Mouse (Mus musculus) adrenal gland, postnatal 25 days (tissue): ENCODE data around the gene Hmox1. TPM values are rescaled to one million over a fixed set of nuclear protein-coding genes. Genes with fewer than 3 reads are reported as not detected.

Experiments used
- DNase-seq: peaks from one replicate; pipeline ENCODE4 v3.0.0; 2021; ENCODE audit warnings: mixed read lengths
- long read RNA-seq: library from polyadenylated mRNA; stranded (forward); transcript quantifications from one replicate; pipeline ENCODE4 v2.0.0, GENCODE M21; 2021
- total RNA-seq: library from RNA; stranded (reverse); gene quantifications from 2 replicates; pipeline ENCODE4 v1.2.3, GENCODE M21; 2021

Hmox1 gene
- total RNA-seq, result 26.3 and 44.3 TPM in 2 replicates
- long read RNA-seq, transcript Hmox1-201 (5 exons, 1,569 nt), result major isoform, 10 of 19 reads
- long read RNA-seq, partial matches to known transcripts, result 8 of 19 reads
- long read RNA-seq, other reads (novel, unspliced or antisense), result 1 of 19 reads

DNA sequence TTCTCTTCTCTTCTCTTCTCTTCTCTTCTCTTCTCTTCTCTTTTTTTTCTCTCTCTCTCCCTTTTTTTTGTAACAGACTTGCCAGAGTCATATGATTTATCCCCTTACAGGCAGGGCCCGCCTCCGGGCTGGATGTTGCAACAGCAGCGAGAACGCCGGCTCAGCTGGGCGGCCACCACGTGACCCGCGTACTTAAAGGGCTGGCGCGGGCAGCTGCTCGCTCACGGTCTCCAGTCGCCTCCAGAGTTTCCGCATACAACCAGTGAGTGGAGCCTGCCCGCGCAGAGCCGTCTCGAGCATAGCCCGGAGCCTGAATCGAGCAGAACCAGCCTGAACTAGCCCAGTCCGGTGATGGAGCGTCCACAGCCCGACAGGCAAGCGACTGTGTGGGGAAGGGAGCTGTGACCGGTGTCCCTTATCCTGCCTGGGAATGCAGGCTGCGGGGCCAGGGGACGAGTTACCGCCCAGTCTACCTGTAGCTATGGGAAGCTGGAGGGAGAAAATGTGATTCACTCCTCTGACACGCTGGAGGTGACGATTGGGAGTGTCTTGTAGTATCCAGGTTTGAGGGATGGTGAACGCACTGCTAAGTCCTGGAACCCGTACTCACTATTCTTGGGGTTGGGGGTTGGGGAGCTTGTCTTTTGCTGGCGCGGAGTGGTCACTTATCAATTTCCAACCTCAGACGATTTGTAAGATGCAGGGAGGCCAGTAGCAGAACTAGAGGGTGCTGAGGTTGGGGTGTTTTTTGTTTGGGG is at the start of gene Hmox1:
Hmox1 (plus strand) TSS at position 223 of the 758 bp plus-strand sequence.
- peak; percentile 94 for DNase-seq

DNA sequence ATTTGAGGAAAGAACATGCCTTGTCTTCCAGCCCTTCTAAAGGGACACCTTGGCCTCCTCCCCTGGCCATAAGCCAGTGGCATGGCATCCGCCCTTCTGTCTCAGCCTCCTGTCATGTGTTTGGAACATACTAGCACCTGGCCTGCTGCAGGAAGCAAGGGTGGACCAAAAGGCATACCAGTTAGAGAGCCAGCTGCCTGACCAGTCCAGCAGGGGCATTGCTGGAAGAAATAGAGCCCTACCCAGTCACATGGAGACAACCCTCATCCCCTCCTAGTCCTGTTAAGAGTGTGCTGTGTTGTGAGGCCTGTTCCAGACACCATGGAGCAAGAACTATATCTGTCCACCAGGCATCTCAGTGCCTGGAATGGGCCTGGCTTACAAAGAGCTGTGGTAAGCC is 47.1 kb upstream of the Hmox1 start:
- no peak for DNase-seq

DNA sequence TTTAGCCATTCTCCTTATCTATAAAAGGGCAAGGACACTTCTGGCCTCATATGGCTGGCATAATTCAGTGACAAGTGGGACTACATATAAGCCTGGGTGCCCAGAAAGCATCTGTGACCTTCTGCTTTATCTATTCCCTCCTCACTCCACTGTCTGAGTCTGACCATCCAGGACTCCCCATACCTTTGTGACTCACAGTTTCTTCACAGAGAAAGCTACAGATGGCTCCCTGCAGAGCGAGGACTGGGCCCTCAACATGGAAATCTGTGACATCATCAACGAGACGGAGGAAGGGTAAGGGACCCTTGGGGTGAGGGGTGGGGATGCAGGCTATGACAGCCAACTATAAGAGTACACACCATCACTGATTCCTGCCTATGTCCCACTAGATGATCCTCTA is 45.6 kb upstream of the Hmox1 start:
- DNase-seq, result no peak

DNA sequence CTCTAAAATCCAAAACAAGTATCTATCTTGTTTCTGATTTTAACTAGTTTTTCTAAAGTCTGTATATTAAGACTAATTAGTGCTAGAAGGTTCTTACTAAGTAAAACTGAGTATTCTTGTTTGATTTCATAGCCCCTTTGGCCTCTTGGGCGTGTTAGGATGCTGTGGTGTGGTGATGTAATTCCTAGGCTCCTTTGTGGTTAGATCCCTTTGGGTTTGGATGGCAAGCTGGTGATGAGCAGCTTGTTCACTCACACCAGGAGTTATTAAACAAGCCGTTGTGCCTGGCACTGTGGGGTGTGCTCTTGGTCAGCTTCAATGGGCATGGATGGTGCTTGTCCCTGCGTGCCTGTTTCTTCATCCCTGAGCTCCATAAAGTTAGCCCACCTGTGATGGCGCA is 40.1 kb upstream of the Hmox1 start:
- no peak for DNase-seq

DNA sequence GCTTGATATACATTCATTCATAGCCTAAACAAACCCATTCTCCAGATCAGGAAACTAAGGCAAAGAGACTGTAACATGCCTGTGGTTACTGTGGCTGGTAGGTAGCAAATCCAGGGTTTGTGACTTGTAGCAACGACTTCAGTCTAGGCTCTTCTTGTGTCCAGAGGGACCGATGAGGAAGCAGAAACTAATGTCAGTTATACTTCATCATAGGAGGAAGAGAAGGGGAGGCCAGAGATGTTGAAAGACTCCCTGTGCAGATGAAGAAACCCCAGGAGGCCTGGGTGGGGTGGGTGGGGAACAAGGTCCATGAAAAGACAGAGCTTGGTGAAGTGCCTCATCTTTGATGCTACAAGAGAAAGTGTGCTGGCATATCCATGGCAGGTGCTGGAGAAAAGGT is 37.7 kb upstream of the Hmox1 start:
- DNase-seq, result no peak

DNA sequence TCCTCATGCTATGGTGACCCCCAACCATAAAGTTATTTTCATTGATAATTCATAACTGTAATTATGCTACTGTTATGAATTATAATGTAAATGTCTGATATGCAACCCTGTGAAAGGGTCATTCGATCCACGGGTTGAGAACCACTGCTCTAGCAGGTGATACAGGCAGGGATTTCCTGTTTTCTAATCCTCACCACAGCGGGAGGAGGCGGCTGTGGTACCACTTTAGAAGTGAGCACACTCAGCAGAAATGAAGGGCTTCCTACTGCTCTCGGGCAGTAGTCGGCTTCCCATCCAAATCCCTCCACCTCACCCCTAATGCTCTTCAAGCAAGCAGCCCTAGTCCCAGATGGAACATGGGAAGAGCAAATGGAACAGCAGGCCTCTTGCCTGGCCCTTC is 33.4 kb upstream of the Hmox1 start:
- DNase-seq, result no peak

DNA sequence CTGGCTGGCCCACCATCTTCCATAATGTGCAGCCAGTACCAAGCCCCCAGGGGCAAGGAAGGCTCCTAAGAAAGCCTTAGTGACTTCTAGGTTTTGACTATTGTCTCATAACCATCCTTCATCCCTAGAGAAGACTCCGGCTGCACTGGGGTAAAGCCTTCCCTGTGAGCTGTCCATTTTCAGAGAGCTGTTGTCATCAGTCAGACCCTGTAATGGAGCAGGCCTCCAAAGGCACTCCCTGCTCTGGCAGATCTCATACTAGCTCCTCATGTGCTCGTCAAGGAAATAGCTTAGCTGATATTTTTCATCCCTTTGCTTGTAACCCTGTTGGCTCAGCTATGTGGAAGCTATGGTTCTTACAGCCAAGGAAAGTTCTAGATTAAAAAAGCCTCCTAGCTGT is 32.6 kb upstream of the Hmox1 start:
- DNase-seq, result no peak

DNA sequence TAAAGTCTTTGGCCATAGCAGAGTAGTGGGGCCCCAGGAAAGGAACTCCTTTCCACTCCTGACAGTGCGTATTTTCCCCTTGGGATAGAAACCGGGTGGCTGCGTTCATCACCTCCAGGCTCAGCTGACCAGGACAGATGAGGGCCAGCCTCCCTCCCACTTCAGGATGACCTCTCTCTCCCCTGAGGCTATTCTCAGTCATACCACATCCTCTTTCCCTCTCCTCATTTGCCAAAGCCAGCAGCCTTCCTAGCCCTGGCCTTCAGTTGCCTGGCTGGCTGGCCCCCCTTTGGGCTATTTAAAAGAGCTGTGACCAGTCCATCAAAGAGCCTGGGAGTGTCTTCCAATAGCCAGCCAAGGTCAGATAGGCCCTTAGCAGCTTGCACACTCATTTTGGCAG is 30.1 kb upstream of the Hmox1 start:
- peak; percentile 14 for DNase-seq

DNA sequence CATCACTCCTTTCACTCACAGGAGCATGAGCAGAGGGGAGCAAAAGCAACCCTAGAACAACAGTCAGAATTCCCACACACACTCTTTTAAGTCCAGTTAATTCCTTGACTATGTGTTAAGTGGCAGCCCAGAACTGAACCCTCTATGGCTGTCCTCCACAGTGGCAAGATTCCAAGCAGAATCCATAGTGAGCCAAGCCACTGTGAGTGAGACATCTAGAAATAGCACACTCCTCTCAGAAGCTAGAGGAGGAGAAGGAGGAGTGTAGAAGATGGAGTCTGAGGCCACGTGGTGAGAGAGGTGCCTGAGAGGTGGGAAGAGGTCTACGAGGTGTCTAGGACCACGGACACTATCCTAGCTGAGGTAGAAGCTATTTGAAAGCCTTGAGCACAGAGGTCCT is 28.6 kb upstream of the Hmox1 start:
- DNase-seq, result no peak

DNA sequence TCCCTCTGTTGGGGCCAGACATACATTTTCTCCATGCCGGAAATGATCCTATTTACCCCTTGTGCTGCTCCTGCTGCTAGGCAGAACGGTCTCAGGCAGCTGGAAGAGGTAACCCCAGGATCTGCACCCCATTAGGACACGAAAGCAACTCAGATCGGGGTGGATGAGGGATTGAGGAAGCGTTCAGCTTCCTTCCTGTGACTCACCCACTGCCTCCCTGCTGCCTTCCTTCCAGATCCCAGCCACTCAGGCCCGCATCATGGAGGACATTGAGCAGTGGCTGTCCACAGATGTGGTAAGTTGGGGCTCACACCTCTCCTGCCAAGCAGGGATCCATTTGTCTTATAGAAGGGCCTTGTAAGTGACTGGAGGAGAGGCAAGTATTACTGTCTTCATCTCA is 26.1 kb upstream of the Hmox1 start:
- DNase-seq, result no peak

DNA sequence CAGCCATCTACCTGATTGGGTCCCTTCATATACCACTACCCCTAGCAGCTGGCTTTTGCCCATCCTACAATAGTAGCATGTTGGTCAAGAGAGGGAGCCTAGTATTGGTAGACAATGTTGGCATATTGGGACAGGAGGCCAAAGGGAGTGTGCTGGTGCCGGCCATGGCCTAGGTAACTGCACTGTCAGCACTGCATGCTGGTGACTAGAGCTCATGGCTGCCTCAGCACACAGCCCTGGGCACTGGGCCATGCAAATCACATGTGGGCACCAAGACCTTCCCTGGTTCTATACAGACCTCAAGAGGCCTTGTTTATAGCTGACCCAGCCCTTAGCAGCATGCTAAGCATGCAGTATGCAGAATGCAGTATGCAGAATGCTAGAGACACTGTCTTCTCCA is 23.1 kb upstream of the Hmox1 start:
- no peak for DNase-seq

DNA sequence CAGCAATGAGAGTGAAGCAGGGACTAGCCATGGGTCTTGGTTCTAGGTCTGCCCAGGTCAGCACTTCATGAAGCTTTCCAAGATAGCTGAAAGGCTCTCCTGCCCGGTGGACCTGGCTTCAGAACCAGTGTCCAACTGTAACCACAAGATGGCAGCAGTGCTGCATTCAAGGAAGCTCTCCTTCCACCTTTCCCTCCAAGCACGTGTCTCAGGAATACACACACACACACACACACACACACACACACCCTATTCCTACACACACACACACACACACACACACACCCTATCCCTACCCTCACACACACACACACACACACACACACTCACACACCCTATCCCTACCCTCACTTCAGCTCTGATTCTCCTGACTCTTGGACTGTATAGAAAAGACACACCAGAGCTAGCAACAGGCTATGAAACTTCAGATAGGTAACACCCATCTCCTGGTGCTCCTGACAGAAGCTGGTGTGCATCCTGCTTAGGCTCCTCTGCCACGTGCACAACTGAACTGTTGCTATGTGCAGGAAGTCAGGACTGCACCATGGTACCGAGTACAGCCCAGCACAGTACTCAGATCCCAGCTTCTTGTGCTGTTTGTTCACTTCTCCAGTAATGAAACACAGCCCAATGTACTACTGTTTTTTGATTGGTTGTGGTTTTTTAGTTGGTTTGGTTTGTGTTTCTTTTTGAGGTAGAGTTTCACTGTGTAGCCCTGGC is 21.6 kb upstream of the Hmox1 start:
- DNase-seq, result peak; percentile 80

DNA sequence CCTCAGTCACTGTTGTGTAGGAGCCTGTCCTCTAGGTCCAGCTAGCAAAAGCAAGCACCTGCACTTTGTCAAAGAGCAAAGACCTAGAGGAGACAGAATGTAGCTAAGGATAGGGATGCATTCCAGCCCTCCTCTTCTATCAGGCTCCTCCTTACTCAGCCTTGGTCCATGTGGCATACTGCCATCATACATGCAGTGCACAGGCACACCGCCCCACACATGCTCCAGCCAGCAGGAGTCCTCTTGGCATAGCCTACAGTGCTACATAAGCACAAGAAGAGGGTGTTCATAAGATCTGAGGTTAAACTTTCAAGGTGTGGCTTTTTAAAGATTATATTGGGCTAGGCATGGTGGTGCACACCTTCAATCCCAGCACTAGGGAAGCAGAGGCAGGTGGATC is 18.5 kb upstream of the Hmox1 start:
- DNase-seq, result no peak

DNA sequence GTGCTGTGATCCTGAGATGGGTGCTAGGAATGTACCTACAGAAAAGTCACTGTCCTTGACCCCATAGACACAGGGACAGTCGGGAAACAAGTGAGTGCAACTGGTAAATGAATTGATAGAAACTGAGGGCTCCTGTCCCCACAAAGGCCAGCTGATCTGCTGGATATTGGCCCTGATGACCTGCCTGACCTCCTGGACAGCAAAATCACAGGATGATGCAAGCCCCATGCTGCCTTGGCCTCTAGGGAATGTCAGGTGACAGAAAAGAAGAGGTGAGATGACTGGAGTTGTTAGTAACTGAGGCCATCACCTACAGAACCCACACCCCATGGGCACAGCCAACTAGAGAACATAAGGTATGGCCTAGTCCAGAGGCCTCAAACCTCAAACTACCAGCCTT is 15.2 kb upstream of the Hmox1 start:
- no peak for DNase-seq

DNA sequence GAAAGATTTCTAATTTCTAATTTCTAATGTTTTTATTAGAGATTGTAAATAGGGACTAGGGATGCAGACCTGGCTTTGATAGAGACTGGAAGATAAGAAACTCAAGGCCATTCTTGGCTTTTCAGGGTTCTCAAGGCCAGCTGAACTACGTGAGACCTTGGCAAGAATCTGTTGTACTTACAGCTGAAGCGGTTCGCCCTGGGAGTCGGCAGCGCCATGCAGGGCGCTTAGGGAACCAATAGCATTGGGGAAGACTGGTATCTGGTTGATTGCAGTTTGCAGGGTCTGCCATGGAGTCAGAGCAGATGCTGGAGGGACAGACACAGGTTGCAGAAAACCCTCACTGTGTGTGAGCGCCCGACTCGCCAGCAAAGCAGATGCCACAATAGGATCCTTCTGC is 14.6 kb upstream of the Hmox1 start:
- peak; percentile 9 for DNase-seq

DNA sequence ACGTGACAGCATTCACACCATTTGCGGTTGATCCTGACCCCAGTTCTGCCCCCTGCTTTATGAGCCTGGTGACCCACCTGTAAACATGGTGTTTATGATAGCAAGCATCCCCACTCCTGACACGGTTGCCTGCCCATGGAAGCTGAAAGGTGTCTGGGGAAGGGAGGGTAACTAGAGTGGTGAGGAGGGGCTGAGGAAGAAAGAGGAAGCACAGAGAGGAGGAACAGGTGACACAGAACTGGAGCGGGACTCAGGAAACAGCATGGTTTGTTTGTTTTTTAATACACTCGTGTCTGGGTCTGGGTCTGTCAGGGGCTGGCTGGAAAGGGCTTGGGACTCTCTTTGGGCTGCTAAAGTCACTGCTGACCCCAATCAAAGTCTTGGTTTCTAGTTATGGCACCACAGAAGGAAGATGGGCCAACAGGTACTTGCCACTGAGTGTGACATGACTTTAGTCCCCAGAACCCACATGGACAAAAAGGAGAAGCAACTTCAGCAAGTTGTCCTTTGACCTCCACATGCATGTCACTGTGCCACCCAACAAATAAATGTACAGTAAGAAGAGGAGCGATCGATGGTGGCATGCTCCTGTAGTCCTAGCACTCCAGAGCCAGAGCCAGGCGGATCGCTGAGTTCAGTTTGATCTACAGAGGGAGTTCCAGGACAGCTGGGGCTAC is 11.9 kb upstream of the Hmox1 start:
- DNase-seq, result no peak

DNA sequence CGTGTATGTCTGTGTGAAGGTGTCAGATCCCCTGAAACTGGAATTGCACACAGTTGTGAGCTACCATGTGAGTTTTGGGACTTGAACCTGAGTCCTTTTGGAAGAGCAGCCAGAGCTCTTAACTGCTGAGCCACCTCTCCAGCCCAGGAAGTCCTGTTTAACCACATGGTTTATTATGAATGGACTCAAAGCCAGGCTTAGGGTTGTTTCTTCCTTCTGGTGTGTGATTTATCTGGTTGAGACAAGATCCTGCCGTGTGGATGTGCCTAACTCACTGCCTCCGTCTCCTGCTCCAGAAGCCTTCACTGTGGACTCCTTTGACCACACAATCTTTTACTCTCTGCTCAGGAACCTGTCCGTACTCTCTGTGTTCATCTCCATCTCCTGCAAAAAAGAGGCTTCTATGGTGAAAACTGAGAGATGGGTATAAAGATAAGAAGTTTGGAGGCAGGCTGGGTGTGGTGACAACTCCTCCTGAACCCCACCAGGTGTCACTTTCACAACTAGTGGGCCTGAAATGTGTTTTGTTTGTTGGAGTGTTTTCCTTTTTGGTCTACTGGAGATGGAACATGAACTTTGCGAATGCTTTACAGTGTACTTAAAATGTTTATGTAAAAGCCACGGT is 11.1 kb upstream of the Hmox1 start:
- no peak for DNase-seq

DNA sequence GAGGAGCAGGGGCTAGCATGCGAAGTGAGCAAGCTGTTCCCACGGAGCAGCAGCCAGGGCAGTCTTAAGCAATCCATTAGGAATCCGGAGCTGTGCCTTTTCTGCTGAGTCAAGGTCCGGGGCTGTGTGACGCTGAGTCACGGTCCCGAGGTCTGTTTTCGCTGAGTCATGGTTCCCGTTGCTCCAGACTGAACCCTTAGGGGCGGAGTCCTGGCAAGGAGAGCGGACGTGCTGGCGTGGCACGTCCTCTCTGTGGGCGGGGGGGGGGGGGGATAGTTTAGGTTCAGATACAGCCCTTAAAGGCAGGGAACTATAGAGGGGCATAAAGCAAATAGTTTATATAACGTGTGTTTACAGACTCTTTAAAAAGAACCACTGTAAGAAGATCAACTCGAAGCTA is 9.6 kb upstream of the Hmox1 start:
- DNase-seq, result peak; percentile 92

DNA sequence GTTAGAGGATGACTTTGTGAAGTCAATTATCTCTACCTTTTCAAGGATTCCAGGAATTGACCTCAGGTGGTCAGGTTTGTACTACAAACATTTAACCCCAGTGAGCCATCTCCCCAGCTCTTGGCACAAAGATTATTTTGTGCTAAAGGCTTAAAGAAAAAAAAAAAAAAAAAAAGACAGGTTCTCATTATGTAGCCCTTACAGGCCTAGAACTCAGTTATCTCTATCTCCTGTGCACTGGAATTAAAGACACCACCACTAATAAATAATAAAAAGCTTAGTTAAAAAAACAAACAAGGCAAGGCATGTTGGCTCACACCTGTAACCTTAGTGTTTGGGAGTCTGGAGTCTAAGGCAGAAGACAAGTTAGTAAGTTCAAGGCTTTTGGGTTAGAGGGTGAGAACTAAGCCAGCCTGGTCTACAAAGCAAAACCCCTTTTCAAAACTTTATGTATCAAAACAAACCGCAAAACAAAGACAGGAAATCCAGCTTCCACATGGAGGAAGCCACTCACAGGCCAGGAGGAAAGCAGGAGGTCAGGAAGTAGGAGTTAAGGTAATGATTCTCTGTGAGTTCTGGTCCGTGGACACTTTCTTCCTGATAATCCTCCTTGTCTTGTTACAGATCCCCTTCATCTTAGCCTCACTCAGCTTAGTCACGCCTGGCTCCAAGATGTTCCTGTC is 8.9 kb upstream of the Hmox1 start:
- no peak for DNase-seq

DNA sequence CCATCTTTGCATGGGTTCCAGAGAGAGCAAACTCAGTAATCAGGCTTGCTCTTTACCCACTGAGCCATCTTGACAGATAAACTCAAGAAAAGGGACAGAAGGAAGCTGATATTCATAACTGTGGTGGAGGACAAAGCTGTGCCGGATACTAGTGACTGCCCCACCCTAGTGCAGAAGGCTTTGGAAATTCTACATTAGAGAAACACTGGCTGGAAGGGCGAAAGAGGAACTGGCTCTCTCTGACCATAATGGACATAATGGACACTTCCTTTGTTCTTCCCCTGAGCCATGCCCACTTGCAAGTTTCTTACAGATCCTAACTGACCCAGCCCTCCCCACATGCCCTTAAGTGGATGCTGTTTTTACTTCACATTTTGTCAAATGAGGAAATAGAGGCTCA is 7.4 kb upstream of the Hmox1 start:
- no peak for DNase-seq

DNA sequence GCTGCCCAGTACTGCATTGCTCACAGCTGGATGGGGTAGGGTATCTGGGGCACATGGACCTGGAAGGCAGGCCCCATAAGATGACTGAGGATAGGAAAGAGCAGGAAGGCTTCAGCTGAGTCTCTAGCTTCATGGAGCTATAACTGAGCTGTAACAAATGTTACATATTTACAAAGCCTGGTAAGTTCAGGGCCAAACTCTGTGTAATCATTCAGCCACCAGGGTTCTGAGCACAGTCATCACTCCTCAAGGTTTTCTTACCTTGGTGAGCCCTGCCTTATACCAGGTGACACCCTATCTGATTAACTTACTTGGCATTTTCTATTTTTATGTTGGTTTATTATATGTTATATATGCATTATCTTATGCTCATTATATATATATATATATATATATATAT is 6.3 kb upstream of the Hmox1 start:
- DNase-seq, result no peak
